Mouse (Mus musculus): ENCODE measurements at regions not wholly inside any gene's neighbourhood (a gene's known extent, or its start where the extent isn't known, plus 50 kb on each side); places are given as distances from the start of the nearest gene placed in this dataset.

GRCm38 (mm10) chr7:139741246-139741903 is 57.8 kb upstream of the Cfap46 start:
- WGBS, result 22% methylated on average over 13 of the region's 13 CpGs
- Histone ChIP-seq H3K27ac (ENCODE audit: insufficient read depth, low read depth, low read length) (peak overlapping the region; percentile 84), H3K4me3 (ENCODE audit: insufficient read depth, low read depth, low read length) (no peak overlapping the region), H3K4me1 (ENCODE audit: control insufficient read depth, insufficient read depth, low read length) (peaks cover 16% of the 10 kb centered on the region)
- TF ChIP-seq POLR2A (IDR thresholded peaks at IDR 0.05; ENCODE audit: insufficient read depth, low read depth, low read length) (no peak), CTCF (IDR thresholded peaks at IDR 0.05; ENCODE audit: insufficient read depth, low read depth, low read length) (no peak)

DNA sequence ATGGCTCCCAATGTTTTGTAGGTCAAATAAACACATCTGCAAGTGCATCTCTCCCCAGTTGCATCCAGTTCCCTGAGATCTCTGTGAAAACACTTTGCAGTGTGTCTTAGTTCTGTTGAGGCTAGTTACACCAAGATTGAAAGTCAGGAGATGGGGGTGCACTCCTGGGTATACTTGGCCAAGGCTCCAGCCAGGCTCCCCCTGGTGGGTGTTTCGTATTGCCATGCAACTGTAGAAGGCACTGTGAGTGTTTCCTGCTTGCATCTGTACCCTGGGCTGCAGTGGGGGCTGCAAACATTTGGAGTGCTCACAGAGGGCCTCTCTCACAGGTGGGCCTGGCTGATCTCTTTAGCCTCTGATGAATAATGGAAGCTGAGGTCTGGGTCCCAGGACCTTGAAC is 63.2 kb upstream of the Cfap46 start:
- 69% methylated on average over 1 of the region's 1 CpGs for WGBS
- H3K27ac ChIP-seq (ENCODE audit: insufficient read depth, low read depth, low read length), result no peak overlapping the region
- no peak overlapping the region for H3K4me3 ChIP-seq (ENCODE audit: insufficient read depth, low read depth, low read length)
- TF ChIP-seq POLR2A (IDR thresholded peaks at IDR 0.05; ENCODE audit: insufficient read depth, low read depth, low read length) (no peak), CTCF (IDR thresholded peaks at IDR 0.05; ENCODE audit: insufficient read depth, low read depth, low read length) (peak; percentile 38; the same call in 1 of the 2 replicates)
- H3K4me1 ChIP-seq (ENCODE audit: control insufficient read depth, insufficient read depth, low read length), result peaks cover 11% of the 10 kb centered on the region; the same call in 1 of the 2 replicates

DNA sequence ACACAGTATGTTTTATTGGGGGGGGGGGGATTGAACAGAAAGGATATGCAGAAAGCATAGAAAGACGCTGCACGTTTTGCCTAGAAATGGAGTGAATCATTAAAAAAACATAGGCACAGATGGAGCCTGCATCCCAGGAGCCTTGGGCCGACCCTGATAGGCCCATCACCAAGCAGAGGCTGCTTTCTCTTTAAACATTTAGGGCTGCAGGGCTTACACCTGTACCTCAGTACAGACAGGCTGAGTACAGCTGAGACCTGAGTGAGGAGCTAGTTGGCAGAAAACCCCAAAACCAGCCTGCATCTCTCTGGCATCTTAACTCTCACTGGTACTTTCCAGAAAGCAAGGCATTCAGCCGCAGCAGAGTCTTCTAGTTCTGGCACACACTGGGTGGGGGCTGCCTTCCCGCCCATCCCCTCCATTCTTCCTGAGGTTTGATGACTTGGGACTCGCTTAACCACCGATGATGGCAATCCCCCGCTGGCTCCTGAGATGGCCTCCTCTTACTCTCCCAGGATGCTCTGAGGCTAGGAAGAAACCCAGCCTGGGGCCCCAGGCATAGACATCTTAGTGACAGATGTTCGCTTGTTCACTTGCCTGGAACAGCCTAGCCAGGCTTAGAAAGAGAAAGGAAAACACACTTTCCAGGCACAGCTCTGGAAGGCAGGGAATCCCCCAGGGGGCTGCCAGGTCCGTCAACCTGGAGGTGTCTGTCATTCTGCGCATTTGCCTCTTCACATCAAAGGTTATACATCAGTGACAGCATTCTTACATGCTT is 63.9 kb upstream of the Cfap46 start:
- Histone ChIP-seq H3K4me1 (ENCODE audit: control insufficient read depth, insufficient read depth, low read length) (peaks cover 11% of the 10 kb centered on the region; the same call in 1 of the 2 replicates), H3K4me3 (ENCODE audit: insufficient read depth, low read depth, low read length) (no peak overlapping the region), H3K27ac (ENCODE audit: insufficient read depth, low read depth, low read length) (no peak overlapping the region)
- no peak for TF ChIP-seq CTCF (IDR thresholded peaks at IDR 0.05; ENCODE audit: insufficient read depth, low read depth, low read length)
- 85% methylated on average over 11 of the region's 11 CpGs for WGBS

GRCm38 (mm10) chr7:139755004-139755403 is 71.4 kb upstream of the Cfap46 start:
- 85% methylated on average over 8 of the region's 8 CpGs for WGBS
- TF ChIP-seq POLR2A (IDR thresholded peaks at IDR 0.05; ENCODE audit: insufficient read depth, low read depth, low read length), result no peak
- TF ChIP-seq CTCF (IDR thresholded peaks at IDR 0.05; ENCODE audit: insufficient read depth, low read depth, low read length), result no peak
- no peak overlapping the region for H3K4me3 ChIP-seq (ENCODE audit: insufficient read depth, low read depth, low read length)
- no peak overlapping the region for H3K27ac ChIP-seq (ENCODE audit: insufficient read depth, low read depth, low read length)
- H3K4me1 ChIP-seq (ENCODE audit: control insufficient read depth, insufficient read depth, low read length), result peaks cover under 1% of the 10 kb centered on the region; the same call in 1 of the 2 replicates

- H3K4me3 ChIP-seq (ENCODE audit: insufficient read depth, low read depth, low read length), result no peak overlapping the region
- 75% methylated on average over 1 of the region's 1 CpGs for WGBS
- no peak for TF ChIP-seq CTCF (IDR thresholded peaks at IDR 0.05; ENCODE audit: insufficient read depth, low read depth, low read length)
- no peak for TF ChIP-seq POLR2A (IDR thresholded peaks at IDR 0.05; ENCODE audit: insufficient read depth, low read depth, low read length)
Observed at GRCm38 (mm10) chr7:139762522-139762921, 71.5 kb upstream of the Adgra1 start.

DNA sequence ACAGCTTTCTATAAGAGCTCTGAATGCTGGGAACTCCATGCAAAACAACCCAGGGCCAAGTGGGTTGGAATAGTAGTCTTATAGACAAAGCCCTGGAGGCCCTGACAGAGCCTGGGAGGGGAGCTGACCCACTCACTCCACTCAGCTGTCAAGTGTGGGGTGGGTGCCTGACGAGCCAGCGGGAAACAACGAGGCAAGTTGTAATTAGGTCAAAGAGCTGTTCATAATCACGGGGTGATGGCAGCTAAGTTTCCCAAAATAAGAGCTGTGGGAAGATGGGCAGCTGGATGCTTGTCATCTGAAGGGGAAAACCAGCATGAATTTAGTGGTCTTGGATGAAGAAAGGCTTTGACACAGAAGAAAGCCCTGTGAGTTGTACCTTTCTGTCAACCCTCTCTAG is 70.7 kb upstream of the Adgra1 start:
- Histone ChIP-seq H3K27ac (ENCODE audit: insufficient read depth, low read depth, low read length) (no peak overlapping the region), H3K4me1 (ENCODE audit: control insufficient read depth, insufficient read depth, low read length) (peaks cover 23% of the 10 kb centered on the region), H3K4me3 (ENCODE audit: insufficient read depth, low read depth, low read length) (no peak overlapping the region)
- WGBS, result 12% methylated on average over 4 of the region's 4 CpGs
- no peak for TF ChIP-seq POLR2A (IDR thresholded peaks at IDR 0.05; ENCODE audit: insufficient read depth, low read depth, low read length)
- no peak for TF ChIP-seq CTCF (IDR thresholded peaks at IDR 0.05; ENCODE audit: insufficient read depth, low read depth, low read length)

More at GRCm38 (mm10) chr7:139762522-139762921, 71.5 kb upstream of the Adgra1 start:
- Histone ChIP-seq H3K4me1 (ENCODE audit: control insufficient read depth, insufficient read depth, low read length) (peaks cover 23% of the 10 kb centered on the region), H3K27ac (ENCODE audit: insufficient read depth, low read depth, low read length) (no peak overlapping the region)

DNA sequence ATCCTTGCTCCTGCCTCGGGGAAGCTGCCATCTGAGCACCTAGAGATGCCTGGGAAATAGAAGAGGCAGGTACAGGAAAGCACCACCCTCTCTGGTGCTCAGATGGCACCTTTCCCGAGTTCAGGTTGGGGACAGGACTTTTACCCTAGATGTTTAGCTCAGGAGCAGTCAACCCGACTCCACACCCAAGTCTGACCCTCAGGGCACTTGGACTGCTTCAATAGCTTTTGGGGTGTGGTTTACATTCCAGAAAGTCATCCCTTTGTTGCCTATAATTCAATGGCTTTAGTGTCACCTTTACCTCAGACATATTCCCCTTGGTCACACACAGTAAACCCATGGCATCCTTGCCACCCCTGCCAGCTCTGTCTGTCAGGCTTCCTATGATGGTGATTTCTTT is 67.7 kb upstream of the Adgra1 start:
- H3K27ac ChIP-seq (ENCODE audit: insufficient read depth, low read depth, low read length), result no peak overlapping the region
- WGBS, result 74% methylated on average over 3 of the region's 3 CpGs
- peaks cover 20% of the 10 kb centered on the region for H3K4me1 ChIP-seq (ENCODE audit: control insufficient read depth, insufficient read depth, low read length)
- TF ChIP-seq POLR2A (IDR thresholded peaks at IDR 0.05; ENCODE audit: insufficient read depth, low read depth, low read length), result no peak
- no peak for TF ChIP-seq CTCF (IDR thresholded peaks at IDR 0.05; ENCODE audit: insufficient read depth, low read depth, low read length)
- no peak overlapping the region for H3K4me3 ChIP-seq (ENCODE audit: insufficient read depth, low read depth, low read length)

DNA sequence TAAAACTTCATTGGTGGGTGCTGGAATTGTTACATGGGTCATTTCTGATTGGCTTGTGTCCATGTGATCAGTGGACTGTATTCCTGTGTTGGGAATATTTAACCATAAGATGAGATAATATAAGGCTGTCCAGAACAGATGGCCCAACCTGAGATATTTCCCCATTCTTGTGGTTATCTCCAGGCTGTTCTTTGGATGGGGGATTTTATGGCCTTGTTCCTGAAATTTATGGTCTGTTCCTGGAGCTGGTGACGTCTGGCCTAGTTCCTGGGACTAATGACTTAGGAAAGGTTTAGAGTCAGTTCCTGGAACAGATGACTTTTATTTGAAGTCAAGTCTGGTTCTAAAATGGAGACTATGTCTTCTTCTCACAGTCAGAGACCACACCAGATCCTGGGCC is 64.8 kb upstream of the Adgra1 start:
- 92% methylated on average over 1 of the region's 1 CpGs for WGBS
- Histone ChIP-seq H3K27ac (ENCODE audit: insufficient read depth, low read depth, low read length) (no peak overlapping the region), H3K4me1 (ENCODE audit: control insufficient read depth, insufficient read depth, low read length) (0 out of 2 replicates have a peak, but pooled peaks cover 1% of the 10 kb centered on the region), H3K4me3 (ENCODE audit: insufficient read depth, low read depth, low read length) (no peak overlapping the region)
- TF ChIP-seq POLR2A (IDR thresholded peaks at IDR 0.05; ENCODE audit: insufficient read depth, low read depth, low read length), result no peak
- TF ChIP-seq CTCF (IDR thresholded peaks at IDR 0.05; ENCODE audit: insufficient read depth, low read depth, low read length), result no peak

GRCm38 (mm10) chr7:139777243-139777642 is 56.7 kb upstream of the Adgra1 start:
- no peaks in the 10 kb centered on the region for H3K4me1 ChIP-seq (ENCODE audit: control insufficient read depth, insufficient read depth, low read length)
- no peak for TF ChIP-seq POLR2A (IDR thresholded peaks at IDR 0.05; ENCODE audit: insufficient read depth, low read depth, low read length)
- TF ChIP-seq CTCF (IDR thresholded peaks at IDR 0.05; ENCODE audit: insufficient read depth, low read depth, low read length), result no peak
- 95% methylated on average over 2 of the region's 2 CpGs for WGBS

More at GRCm38 (mm10) chr7:139777243-139777642, 56.7 kb upstream of the Adgra1 start:
- H3K4me3 ChIP-seq (ENCODE audit: insufficient read depth, low read depth, low read length), result no peak overlapping the region
- H3K27ac ChIP-seq (ENCODE audit: insufficient read depth, low read depth, low read length), result no peak overlapping the region

Data from olfactory bulb, adult 2 months (tissue).